Mouse (Mus musculus): Measurements from ENCODE around the gene Dock8.

Dock8 gene

GRCm38 (mm10) chr19:25123461-25123860 is 124.1 kb downstream of the Dock8 start:
- DNase-seq (ENCODE audit: low read depth): no peak

GRCm38 (mm10) chr19:25132322-25132721 is 133.0 kb downstream of the Dock8 start:
- peak; percentile 23 for DNase-seq (ENCODE audit: low read depth)

- DNase-seq (ENCODE audit: low read depth): no peak
Measured at GRCm38 (mm10) chr19:25133959-25134358, 134.6 kb downstream of the Dock8 start.

- no peak for DNase-seq (ENCODE audit: low read depth)
Measured at GRCm38 (mm10) chr19:25136171-25136570, 136.8 kb downstream of the Dock8 start.

- DNase-seq (ENCODE audit: low read depth): no peak
Measured at GRCm38 (mm10) chr19:25137907-25138820, 138.8 kb downstream of the Dock8 start.

- no peak for DNase-seq (ENCODE audit: low read depth)
Measured at GRCm38 (mm10) chr19:25144110-25145028, 145.0 kb downstream of the Dock8 start.

- DNase-seq (ENCODE audit: low read depth): no peak
Measured at GRCm38 (mm10) chr19:25145116-25145515, 145.8 kb downstream of the Dock8 start.

GRCm38 (mm10) chr19:25146122-25146521 is 146.8 kb downstream of the Dock8 start:
- DNase-seq (ENCODE audit: low read depth): no peak

- DNase-seq (ENCODE audit: low read depth): no peak
Measured at GRCm38 (mm10) chr19:25149788-25150187, 150.5 kb downstream of the Dock8 start.

GRCm38 (mm10) chr19:25154506-25155178 is 155.3 kb downstream of the Dock8 start:
- no peak for DNase-seq (ENCODE audit: low read depth)

- no peak for DNase-seq (ENCODE audit: low read depth)
Measured at GRCm38 (mm10) chr19:25155250-25155649, 155.9 kb downstream of the Dock8 start.

GRCm38 (mm10) chr19:25155709-25156108 is 156.4 kb downstream of the Dock8 start:
- DNase-seq (ENCODE audit: low read depth): no peak

- no peak for DNase-seq (ENCODE audit: low read depth)
Measured at GRCm38 (mm10) chr19:25162270-25162669, 162.9 kb downstream of the Dock8 start.

- DNase-seq (ENCODE audit: low read depth): no peak
Measured at GRCm38 (mm10) chr19:25163426-25163825, 164.1 kb downstream of the Dock8 start.

GRCm38 (mm10) chr19:25166412-25166811 is 167.1 kb downstream of the Dock8 start:
- DNase-seq (ENCODE audit: low read depth): no peak

- no peak for DNase-seq (ENCODE audit: low read depth)
Measured at GRCm38 (mm10) chr19:25171395-25171794, 172.1 kb downstream of the Dock8 start.

GRCm38 (mm10) chr19:25176746-25177145 is 177.4 kb downstream of the Dock8 start:
- DNase-seq (ENCODE audit: low read depth): no peak

GRCm38 (mm10) chr19:25180024-25180423 is 180.7 kb downstream of the Dock8 start:
- no peak for DNase-seq (ENCODE audit: low read depth)

GRCm38 (mm10) chr19:25180547-25180946 is 181.2 kb downstream of the Dock8 start:
- DNase-seq (ENCODE audit: low read depth): no peak

- no peak for DNase-seq (ENCODE audit: low read depth)
Measured at GRCm38 (mm10) chr19:25184076-25184475, 184.7 kb downstream of the Dock8 start.

GRCm38 (mm10) chr19:25186316-25186715 is 187.0 kb downstream of the Dock8 start:
- DNase-seq (ENCODE audit: low read depth): no peak

- DNase-seq (ENCODE audit: low read depth): no peak
Measured at GRCm38 (mm10) chr19:25187681-25188080, 188.3 kb downstream of the Dock8 start.

Measured in c-Kit-positive CD71-positive TER-119-negative erythroid progenitor cells, embryonic 14.5 days (primary cell).